Mouse (Mus musculus): ENCODE data around the gene Gm10188. TPM values are rescaled to one million over a fixed set of nuclear protein-coding genes. Genes with fewer than 3 reads are reported as not detected.

The Gm10188 gene
- polyA plus RNA-seq, 1 experiment from 2014 or later: not detected

GRCm38 (mm10) chr1:132234757-132235273, 5.2 kb upstream of the Gm10188 start:
- no peak for ATAC-seq
- TF ChIP-seq CTCF (IDR thresholded peaks at IDR 0.05): no peak
- no peak for TF ChIP-seq EP300 (IDR thresholded peaks at IDR 0.05)
- no peak for DNase-seq (ENCODE audit: low spot score)

GRCm38 (mm10) chr1:132233566-132233965, 4.0 kb upstream of the Gm10188 start:
- Histone ChIP-seq H3K4me1 (ENCODE audit: insufficient read depth, low read depth, low read length) (no peaks in the 10 kb centered on the region), H3K9ac (replicated peaks; ENCODE audit: low read depth) (no peak overlapping the region), H3K36me3 (ENCODE audit: insufficient read depth, low read length) (no peaks in the 10 kb centered on the region), H3K4me3 (ENCODE audit: low read depth, low read length) (no peak overlapping the region), H3K27ac (ENCODE audit: low read length) (no peak overlapping the region), H3K4me2 (replicated peaks; ENCODE audit: low read depth, low read length) (no peak overlapping the region), H3K9me3 (ENCODE audit: low read length) (no peaks in the 10 kb centered on the region), H3K27me3 (replicated peaks; ENCODE audit: insufficient read depth, low read length) (no peaks in the 10 kb centered on the region)
- WGBS: 20% methylated on average over 12 of the region's 12 CpGs
- DNase-seq (ENCODE audit: low spot score) (peak; percentile 53), ATAC-seq (no peak)
- no peak for TF ChIP-seq EP300 (IDR thresholded peaks at IDR 0.05)
- TF ChIP-seq CTCF (IDR thresholded peaks at IDR 0.05): peak; percentile 54

More at GRCm38 (mm10) chr1:132234757-132235273, 5.2 kb upstream of the Gm10188 start:
- Histone ChIP-seq H3K27ac (ENCODE audit: low read length) (no peak overlapping the region), H3K4me3 (ENCODE audit: low read depth, low read length) (no peak overlapping the region), H3K4me1 (ENCODE audit: insufficient read depth, low read depth, low read length) (no peaks in the 10 kb centered on the region), H3K4me2 (replicated peaks; ENCODE audit: low read depth, low read length) (no peak overlapping the region), H3K27me3 (replicated peaks; ENCODE audit: insufficient read depth, low read length) (no peaks in the 10 kb centered on the region), H3K9ac (replicated peaks; ENCODE audit: low read depth) (no peak overlapping the region), H3K9me3 (ENCODE audit: low read length) (no peaks in the 10 kb centered on the region), H3K36me3 (ENCODE audit: insufficient read depth, low read length) (no peaks in the 10 kb centered on the region)
- WGBS: 42% methylated on average over 9 of the region's 9 CpGs

- H3K27ac ChIP-seq (ENCODE audit: low read length): no peak overlapping the region
- H3K27me3 ChIP-seq (replicated peaks; ENCODE audit: insufficient read depth, low read length): no peaks in the 10 kb centered on the region
- WGBS: 57% methylated on average over 7 of the region's 7 CpGs
- no peak overlapping the region for H3K4me3 ChIP-seq (ENCODE audit: low read depth, low read length)
- H3K9me3 ChIP-seq (ENCODE audit: low read length): no peaks in the 10 kb centered on the region
- TF ChIP-seq EP300 (IDR thresholded peaks at IDR 0.05): no peak
- TF ChIP-seq CTCF (IDR thresholded peaks at IDR 0.05): no peak
- no peak for ATAC-seq
- no peak overlapping the region for H3K4me2 ChIP-seq (replicated peaks; ENCODE audit: low read depth, low read length)
- H3K4me1 ChIP-seq (ENCODE audit: insufficient read depth, low read depth, low read length): no peaks in the 10 kb centered on the region
- H3K36me3 ChIP-seq (ENCODE audit: insufficient read depth, low read length): no peaks in the 10 kb centered on the region
- DNase-seq (ENCODE audit: low spot score): no peak
- no peak overlapping the region for H3K9ac ChIP-seq (replicated peaks; ENCODE audit: low read depth)
Measured at GRCm38 (mm10) chr1:132231470-132232274, 2.1 kb upstream of the Gm10188 start.

- no peak overlapping the region for H3K4me2 ChIP-seq (replicated peaks; ENCODE audit: low read depth, low read length)
- DNase-seq (ENCODE audit: low spot score): peak; percentile 73
Measured at GRCm38 (mm10) chr1:132226297-132227080, 3.1 kb downstream of the Gm10188 start.

GRCm38 (mm10) chr1:132222166-132222565, 7.4 kb downstream of the Gm10188 start:
- no peak for ATAC-seq
- H3K9ac ChIP-seq (replicated peaks; ENCODE audit: low read depth): no peak overlapping the region

More at GRCm38 (mm10) chr1:132226297-132227080, 3.1 kb downstream of the Gm10188 start:
- Histone ChIP-seq H3K36me3 (ENCODE audit: insufficient read depth, low read length) (no peaks in the 10 kb centered on the region), H3K27ac (ENCODE audit: low read length) (no peak overlapping the region), H3K4me1 (ENCODE audit: insufficient read depth, low read depth, low read length) (no peaks in the 10 kb centered on the region), H3K9ac (replicated peaks; ENCODE audit: low read depth) (no peak overlapping the region), H3K9me3 (ENCODE audit: low read length) (no peaks in the 10 kb centered on the region), H3K27me3 (replicated peaks; ENCODE audit: insufficient read depth, low read length) (no peaks in the 10 kb centered on the region), H3K4me3 (ENCODE audit: low read depth, low read length) (no peak overlapping the region)
- ATAC-seq: peak; percentile 57
- TF ChIP-seq CTCF (IDR thresholded peaks at IDR 0.05): no peak
- TF ChIP-seq EP300 (IDR thresholded peaks at IDR 0.05): no peak
- WGBS: 67% methylated on average over 12 of the region's 13 CpGs

GRCm38 (mm10) chr1:132221627-132222026, 7.9 kb downstream of the Gm10188 start:
- Histone ChIP-seq H3K9ac (replicated peaks; ENCODE audit: low read depth) (no peak overlapping the region), H3K27me3 (replicated peaks; ENCODE audit: insufficient read depth, low read length) (no peaks in the 10 kb centered on the region), H3K9me3 (ENCODE audit: low read length) (no peaks in the 10 kb centered on the region), H3K4me1 (ENCODE audit: insufficient read depth, low read depth, low read length) (no peaks in the 10 kb centered on the region), H3K4me2 (replicated peaks; ENCODE audit: low read depth, low read length) (no peak overlapping the region), H3K36me3 (ENCODE audit: insufficient read depth, low read length) (no peaks in the 10 kb centered on the region), H3K4me3 (ENCODE audit: low read depth, low read length) (no peak overlapping the region), H3K27ac (ENCODE audit: low read length) (no peak overlapping the region)
- TF ChIP-seq EP300 (IDR thresholded peaks at IDR 0.05): no peak
- WGBS: 41% methylated on average over 2 of the region's 2 CpGs
- DNase-seq (ENCODE audit: low spot score) (no peak), ATAC-seq (no peak)

More at GRCm38 (mm10) chr1:132222166-132222565, 7.4 kb downstream of the Gm10188 start:
- 37% methylated on average over 6 of the region's 6 CpGs for WGBS
- H3K4me2 ChIP-seq (replicated peaks; ENCODE audit: low read depth, low read length): no peak overlapping the region
- TF ChIP-seq EP300 (IDR thresholded peaks at IDR 0.05): no peak
- no peaks in the 10 kb centered on the region for H3K27me3 ChIP-seq (replicated peaks; ENCODE audit: insufficient read depth, low read length)
- no peak overlapping the region for H3K27ac ChIP-seq (ENCODE audit: low read length)
- no peak overlapping the region for H3K4me3 ChIP-seq (ENCODE audit: low read depth, low read length)
- no peaks in the 10 kb centered on the region for H3K4me1 ChIP-seq (ENCODE audit: insufficient read depth, low read depth, low read length)
- H3K9me3 ChIP-seq (ENCODE audit: low read length): no peaks in the 10 kb centered on the region
- no peak for DNase-seq (ENCODE audit: low spot score)
- no peaks in the 10 kb centered on the region for H3K36me3 ChIP-seq (ENCODE audit: insufficient read depth, low read length)
